In genomic region chr13:29370731-29371465, GRCm38 (mm10) we compare ENCODE assay signal across 14 mouse cellular contexts.
DNase-seq lines count a peak whose midpoint lies in the region; ATAC-seq lines count a peak whose summit lies in the region.
"Had no signal": no experiment of that assay in that cellular context is flagged by ENCODE, and none has a peak within 500 bp of the region (broad histone marks: within the 10 kb centered on the region; RNA-seq: fewer than 3 reads in every experiment).

No protein-coding gene starts in this region.

- no peak for ATAC-seq in heart, embryonic 16.5 days (replicated peaks; ENCODE audit: extremely low read depth, insufficient read depth, low FRiP score)
- peak; percentile 95 for ATAC-seq in forebrain, embryonic 11.5 days (replicated peaks; ENCODE audit: low FRiP score)

- no peak overlapping the region for H3K9ac ChIP-seq in heart, embryonic 16.5 days (ENCODE audit: low read length)
- no peak overlapping the region for H3K9ac ChIP-seq in forebrain, embryonic 11.5 days (ENCODE audit: low read length)
- H3K9ac ChIP-seq: heart, embryonic 12.5 days; limb, embryonic 13.5 days had no signal

- no peaks in the 10 kb centered on the region for H3K36me3 ChIP-seq in heart, embryonic 16.5 days (ENCODE audit: control insufficient read depth, insufficient read depth)
- H3K36me3 ChIP-seq in forebrain, embryonic 11.5 days (ENCODE audit: control insufficient read depth, insufficient read depth, low read length) = no peaks in the 10 kb centered on the region
- H3K36me3 ChIP-seq in midbrain, embryonic 10.5 days = no peaks in the 10 kb centered on the region
- H3K36me3 ChIP-seq: heart, embryonic 12.5 days; limb, embryonic 13.5 days had no signal

- H3K9me3 ChIP-seq in heart, embryonic 16.5 days (replicated peaks; ENCODE audit: control insufficient read depth, low read length) = no peaks in the 10 kb centered on the region
- no peaks in the 10 kb centered on the region for H3K9me3 ChIP-seq in forebrain, embryonic 11.5 days (ENCODE audit: control insufficient read depth, low read length)
- H3K9me3 ChIP-seq in midbrain, embryonic 10.5 days (replicated peaks) = no peaks in the 10 kb centered on the region
- H3K9me3 ChIP-seq: heart, embryonic 12.5 days; limb, embryonic 13.5 days had no signal

- no peak overlapping the region for H3K4me2 ChIP-seq in heart, embryonic 16.5 days (ENCODE audit: low read depth, low read length)
- H3K4me2 ChIP-seq in forebrain, embryonic 11.5 days (ENCODE audit: low read depth, low read length, severe bottlenecking) = peak overlapping the region; percentile 28
- H3K4me2 ChIP-seq: heart, embryonic 12.5 days; limb, embryonic 13.5 days had no signal

- WGBS in heart, embryonic 16.5 days = 36% methylated on average over 5 of the region's 5 CpGs
- 1% methylated on average over 5 of the region's 5 CpGs for WGBS in forebrain, embryonic 11.5 days
- WGBS in midbrain, embryonic 10.5 days = 3% methylated on average over 5 of the region's 5 CpGs

- H3K4me3 ChIP-seq in heart, embryonic 16.5 days (ENCODE audit: low read length) = no peak overlapping the region
- H3K4me3 ChIP-seq in forebrain, embryonic 11.5 days (ENCODE audit: low read depth, low read length) = no peak overlapping the region
- H3K4me3 ChIP-seq in midbrain, embryonic 10.5 days = no peak overlapping the region; the same call in 1 of the 2 replicates
- H3K4me3 ChIP-seq: heart, embryonic 12.5 days; limb, embryonic 13.5 days had no signal

- no peak for DNase-seq in heart, adult 8-10 months (ENCODE audit: low spot score)
- peak; percentile 82 for DNase-seq in forebrain, embryonic 11.5 days (ENCODE audit: low spot score)
- DNase-seq in midbrain, embryonic 10.5 days (ENCODE audit: low spot score) = peak; percentile 72
- DNase-seq in retina, postnatal 1 day = peak; percentile 93
- DNase-seq in spleen, postnatal 4 days (ENCODE audit: low spot score in 2 of 2) = no peak
- DNase-seq in spleen, postnatal 10 days (ENCODE audit: low spot score in 2 of 2) = no peak
- no peak for DNase-seq in left cerebral cortex, adult 9 months (ENCODE audit: low spot score in 2 of 2)
- DNase-seq: cerebellum, adult 8-10 months; kidney, postnatal 36 days; right cerebral cortex, adult 18-20 months had no signal

- H3K27ac ChIP-seq in heart, embryonic 16.5 days (ENCODE audit: low read length) = peak overlapping the region; percentile 9; the same call in 1 of the 2 replicates
- H3K27ac ChIP-seq in forebrain, embryonic 11.5 days (ENCODE audit: low read depth, low read length) = peak overlapping the region; percentile 97
- H3K27ac ChIP-seq in midbrain, embryonic 10.5 days (replicated peaks) = peak overlapping the region; percentile 91
- H3K27ac ChIP-seq: limb, embryonic 13.5 days; macrophage had no signal

- H3K27me3 ChIP-seq in heart, embryonic 16.5 days (ENCODE audit: control insufficient read depth, insufficient read depth, low read length) = no peaks in the 10 kb centered on the region
- no peaks in the 10 kb centered on the region for H3K27me3 ChIP-seq in forebrain, embryonic 11.5 days (ENCODE audit: control insufficient read depth, insufficient read depth, low read length)
- H3K27me3 ChIP-seq in midbrain, embryonic 10.5 days (ENCODE audit: low read depth, poor library complexity, severe bottlenecking) = no peaks in the 10 kb centered on the region
- H3K27me3 ChIP-seq: heart, embryonic 12.5 days; limb, embryonic 13.5 days had no signal

- H3K4me1 ChIP-seq in heart, embryonic 16.5 days (ENCODE audit: control insufficient read depth, insufficient read depth, low read length) = peaks cover 19% of the 10 kb centered on the region
- peaks cover 17% of the 10 kb centered on the region for H3K4me1 ChIP-seq in forebrain, embryonic 11.5 days (replicated peaks; ENCODE audit: control insufficient read depth, insufficient read depth, low read length)
- peaks cover 61% of the 10 kb centered on the region for H3K4me1 ChIP-seq in midbrain, embryonic 10.5 days

Comparison
In these comparisons a context has a peak if more than half of its experiments do, and no peak if none do; other contexts are left out.
1. H3K27ac ChIP-seq: peak in every context shown above with its lines; median percentile 97 in forebrain, embryonic 11.5 days; 91 in midbrain, embryonic 10.5 days; 9 in heart, embryonic 16.5 days.
2. DNase-seq: peak in forebrain, embryonic 11.5 days (single experiment), midbrain, embryonic 10.5 days (single experiment) and retina, postnatal 1 day (single experiment); none in heart, adult 8-10 months (single experiment), spleen, postnatal 4 days (0 of 2), spleen, postnatal 10 days (0 of 2) and left cerebral cortex, adult 9 months (0 of 2).